Mouse (Mus musculus) adrenal gland, adult (tissue): ENCODE data around the gene Eno1.
"Not testable (repeated sequence)": the region's sequence is repeated elsewhere in the genome, so short reads cannot be mapped to it uniquely, and the experiment has no call there.

Experiments used
- DNase-seq, 2 experiments: peaks; one replicate each; pipeline ENCODE4 v3.0.0; 2022 to 2023; ENCODE audit warnings: low spot score in 1 of 2; ENCODE audit not compliant: inconsistent age in 2 of 2

Gene Eno1

GRCm38 (mm10) chr4:150280002-150280401 lies 43.5 kb downstream of the Eno1 start:
- DNase-seq = no peak

GRCm38 (mm10) chr4:150280459-150280858 lies 43.9 kb downstream of the Eno1 start:
- DNase-seq = peak in 1 of 2 experiments; percentile 60

DNA sequence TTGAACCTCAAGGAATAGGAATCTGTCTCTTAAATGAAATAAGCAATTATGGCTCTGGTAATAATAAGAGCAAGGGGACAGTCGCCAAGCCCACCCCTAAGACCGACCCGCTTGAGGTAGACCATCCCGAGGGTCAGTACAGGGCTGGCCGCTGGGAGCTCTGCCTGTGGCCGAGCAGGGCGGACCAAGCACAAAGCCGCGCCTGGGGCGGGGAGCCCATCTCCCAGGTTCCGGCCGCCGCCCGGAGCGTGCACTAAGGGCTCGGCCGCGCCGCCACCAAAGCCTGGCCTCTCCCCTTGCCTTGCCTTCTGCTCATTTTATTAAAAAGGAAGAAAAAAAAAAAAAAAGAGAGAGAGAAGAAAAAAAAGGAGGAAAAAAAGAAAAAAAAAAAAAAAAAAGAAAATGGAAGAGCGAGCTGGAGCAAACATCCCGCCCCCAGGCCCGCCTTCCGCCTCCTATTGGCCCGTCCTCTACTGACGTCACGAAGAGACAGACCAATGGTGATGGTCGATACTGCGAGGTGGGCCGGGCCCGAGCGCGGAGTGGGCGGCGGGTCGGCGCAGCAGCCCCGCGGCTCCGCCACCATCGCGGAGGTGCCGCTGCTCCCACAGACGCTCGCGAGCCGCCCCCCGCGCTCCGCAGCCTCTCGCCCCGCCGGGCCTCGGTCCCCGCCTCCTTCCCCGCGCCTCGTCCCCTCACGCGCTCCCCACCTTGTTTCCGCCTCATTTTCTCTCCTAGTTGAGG lies 44.7 kb downstream of the Eno1 start, which contains the start of gene Rere:
Gene Rere, plus strand, starts transcription at position 629 of the 744 bp plus-strand sequence.
- peak; percentile 98 to 100 for DNase-seq

GRCm38 (mm10) chr4:150281891-150282630 lies 45.5 kb downstream of the Eno1 start:
- DNase-seq = peak; percentile 60 to 89

- DNase-seq = peak in 1 of 2 experiments; percentile 65
These were observed 46.3 kb downstream of the Eno1 start for GRCm38 (mm10) chr4:150282631-150283334.

DNA sequence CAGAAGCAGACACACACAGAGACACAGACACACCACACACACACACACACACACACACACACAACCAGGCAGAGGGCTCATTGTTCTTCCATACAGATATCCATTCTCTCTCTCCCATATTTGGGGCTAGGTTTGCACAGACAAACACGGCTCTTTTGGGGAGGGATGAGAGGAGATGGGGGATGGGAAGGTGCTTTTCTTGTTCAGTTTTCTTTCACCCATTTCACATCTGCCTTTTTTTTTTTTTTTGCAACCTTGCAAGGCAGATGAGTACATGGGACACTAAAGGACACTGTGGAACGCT lies 46.8 kb downstream of the Eno1 start:
- peak in 1 of 2 experiments; percentile 64 for DNase-seq

DNA sequence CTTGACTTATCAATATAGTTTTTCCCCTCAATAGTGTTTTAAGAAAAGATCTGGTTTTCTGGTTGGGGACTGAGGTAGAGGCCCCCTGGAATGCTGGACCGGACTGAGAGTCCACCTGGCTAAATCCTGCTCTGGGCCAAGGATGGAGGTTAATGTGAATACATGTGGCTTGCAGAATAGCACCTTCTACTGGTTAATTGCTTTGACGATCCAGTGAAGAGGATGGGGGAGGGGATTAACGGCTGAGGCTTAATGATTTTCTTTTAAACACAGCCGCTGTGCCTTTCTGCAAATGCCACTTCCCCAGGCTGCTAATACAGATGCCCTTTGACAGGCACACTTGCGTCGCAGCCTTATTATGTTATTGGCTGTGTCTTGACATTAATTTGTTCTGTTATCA lies 47.5 kb downstream of the Eno1 start:
- peak in 1 of 2 experiments; percentile 70 for DNase-seq

DNA sequence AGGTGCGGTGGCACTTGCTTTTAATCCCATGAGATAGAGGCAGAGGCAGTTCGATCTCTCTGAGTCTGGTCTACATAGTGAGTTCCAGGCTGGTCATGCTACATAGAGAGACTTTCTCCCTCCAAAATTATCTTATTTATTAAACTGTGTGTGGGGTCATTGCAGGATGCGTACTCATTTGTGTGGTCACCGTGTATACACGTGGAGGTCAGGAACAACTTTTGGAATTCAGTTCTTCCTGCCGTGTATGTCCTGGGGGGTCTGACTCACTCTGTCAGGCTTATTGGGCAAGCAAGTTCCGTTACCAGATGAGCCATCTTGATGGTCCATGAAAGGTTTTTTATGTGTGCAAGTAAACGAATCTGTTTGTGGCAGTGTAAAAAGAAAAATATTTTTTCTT lies 50.5 kb downstream of the Eno1 start:
- no peak for DNase-seq

- DNase-seq = not testable (repeated sequence)
These were observed 50.9 kb downstream of the Eno1 start for GRCm38 (mm10) chr4:150287463-150287862.

DNA sequence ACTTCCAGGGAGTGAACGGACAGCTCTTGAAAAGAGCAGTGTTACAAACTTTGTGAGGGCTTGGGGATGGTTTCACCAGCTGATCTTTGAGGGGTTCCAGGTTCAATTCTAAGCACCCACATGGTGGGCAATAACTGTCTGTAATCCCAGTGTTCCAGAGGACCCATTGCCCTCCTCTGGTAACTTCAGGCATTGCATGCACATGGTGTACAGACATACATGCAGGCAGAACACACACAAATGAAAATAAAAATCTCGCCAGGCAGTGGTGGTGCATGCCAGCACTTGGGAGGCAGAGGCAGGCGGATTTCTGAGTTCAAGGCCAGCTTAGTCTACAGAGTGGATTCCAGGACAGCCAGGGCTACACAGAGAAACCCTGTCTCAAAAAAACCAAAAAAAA lies 55.4 kb downstream of the Eno1 start:
- DNase-seq = no peak

GRCm38 (mm10) chr4:150294870-150295269 lies 58.3 kb downstream of the Eno1 start:
- no peak for DNase-seq

- DNase-seq = no peak
These were observed 59.4 kb downstream of the Eno1 start for GRCm38 (mm10) chr4:150295966-150296365.
